Mouse (Mus musculus): ENCODE measurements at regions not wholly inside any gene's neighbourhood (a gene's known extent, or its start where the extent isn't known, plus 50 kb on each side); places are given as distances from the start of the nearest gene placed in this dataset.

DNA sequence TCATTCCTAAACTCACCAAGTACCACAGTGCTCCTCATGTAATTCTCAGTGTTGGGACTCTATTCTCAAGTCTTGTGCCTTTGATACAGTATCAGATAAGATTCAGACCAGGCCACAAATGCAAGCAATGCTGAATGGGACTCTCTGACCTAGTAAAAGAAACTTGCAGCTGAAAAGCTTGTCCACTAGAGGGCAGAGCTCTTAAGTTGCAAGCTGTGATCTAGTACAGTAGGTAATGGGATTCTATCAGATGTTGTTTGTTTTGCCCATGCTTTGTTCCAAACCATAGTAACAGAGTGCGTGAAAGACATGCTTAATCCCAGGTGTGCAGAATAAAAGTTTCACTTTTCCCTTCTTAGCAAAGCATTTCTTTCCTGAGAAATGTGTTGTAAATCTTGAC, 383.2 kb upstream of the Chrm2 start:
- DNase-seq (ENCODE audit: low spot score in 2 of 2), result peak in 1 of 2 experiments; percentile 60

DNA sequence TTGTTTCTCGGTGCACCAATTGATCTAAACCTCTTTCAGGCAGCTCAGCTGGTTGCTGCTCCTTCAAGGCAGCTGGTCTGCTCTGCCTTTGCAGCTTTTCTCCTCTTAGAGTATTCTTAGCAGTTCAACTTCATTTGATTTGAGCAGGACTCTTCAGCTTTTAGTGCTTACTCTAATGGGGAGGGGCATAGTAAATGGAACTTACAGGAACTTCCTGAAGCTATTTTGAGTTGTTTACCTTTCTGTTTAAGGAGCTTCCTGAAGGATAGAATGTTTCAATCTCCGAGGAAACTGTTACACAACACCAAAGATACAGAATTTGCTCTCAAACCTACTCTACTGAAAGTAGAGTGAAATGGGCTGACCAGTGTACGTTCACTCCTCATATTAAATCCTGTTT, 385.8 kb upstream of the Chrm2 start:
- no peak for DNase-seq (ENCODE audit: low spot score in 2 of 2)

- DNase-seq (ENCODE audit: low spot score in 2 of 2), result peak; percentile 39 to 79
These were observed 399.0 kb upstream of the Chrm2 start for GRCm38 (mm10) chr6:35988891-35989290.

DNA sequence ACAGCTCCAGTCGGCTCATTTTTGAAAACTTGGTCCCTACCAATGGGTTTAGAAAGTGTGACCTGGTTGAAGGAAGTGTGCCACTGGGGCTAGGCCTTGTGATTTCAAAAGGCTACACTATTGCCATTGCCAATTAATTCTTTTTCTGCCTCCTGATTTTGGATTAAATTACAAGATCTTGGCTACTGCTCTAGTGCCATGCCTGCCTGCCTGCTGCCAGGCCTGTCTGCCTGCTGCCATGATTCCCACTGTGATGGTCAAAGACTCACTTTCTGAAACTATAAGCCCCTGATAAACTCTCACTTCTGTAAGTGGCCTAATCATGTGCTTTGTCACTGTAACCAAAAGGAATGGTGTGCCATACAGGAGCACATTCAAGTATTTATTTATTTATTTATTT, 400.4 kb upstream of the Mtpn start:
- no peak for DNase-seq (ENCODE audit: low spot score in 2 of 2)

DNA sequence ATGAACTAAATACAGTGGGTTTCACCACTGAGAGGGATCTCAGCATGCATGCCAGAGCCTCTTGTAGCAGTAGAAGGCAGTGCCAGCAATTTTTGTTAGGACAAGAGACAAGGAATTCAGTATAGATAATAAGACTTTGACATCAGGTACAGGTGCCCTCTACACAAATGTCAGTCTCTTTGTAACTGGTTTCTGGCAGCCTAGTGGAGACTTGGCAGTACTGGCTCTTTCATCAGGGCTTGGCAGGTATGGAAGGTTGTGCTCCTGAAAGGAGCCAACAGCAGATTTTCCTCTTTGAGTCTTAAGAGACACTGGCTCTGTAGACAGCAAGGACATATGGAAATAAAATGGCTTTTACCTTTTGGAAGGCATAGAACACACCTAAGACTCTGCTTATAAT, 384.5 kb upstream of the Mtpn start:
- DNase-seq (ENCODE audit: low spot score in 2 of 2), result no peak

- DNase-seq (ENCODE audit: low spot score in 2 of 2), result no peak
These were observed 358.3 kb upstream of the Mtpn start for GRCm38 (mm10) chr6:35897990-35898389.

- DNase-seq (ENCODE audit: low spot score in 2 of 2), result no peak
These were observed 356.0 kb upstream of the Mtpn start for GRCm38 (mm10) chr6:35895692-35896091.

DNA sequence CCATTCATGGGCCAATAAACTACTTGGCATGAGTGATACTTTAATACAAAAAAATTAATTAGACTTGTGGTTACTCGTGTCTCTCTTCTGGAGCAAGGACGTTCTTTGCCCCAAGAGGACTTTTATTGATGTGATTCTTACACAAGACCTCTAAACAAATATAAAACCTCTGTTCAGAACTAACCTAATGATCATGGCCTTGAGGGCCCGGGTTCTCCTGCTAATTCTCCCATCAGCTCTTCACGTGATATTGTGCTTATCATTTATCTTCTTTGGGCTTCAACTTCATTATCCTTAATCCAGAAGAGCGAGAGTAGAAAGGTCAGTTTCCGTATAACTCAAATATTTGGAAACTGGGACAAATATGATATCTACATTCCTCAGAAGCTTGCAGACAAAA, 335.0 kb upstream of the Mtpn start:
- DNase-seq (ENCODE audit: low spot score in 2 of 2), result no peak

DNA sequence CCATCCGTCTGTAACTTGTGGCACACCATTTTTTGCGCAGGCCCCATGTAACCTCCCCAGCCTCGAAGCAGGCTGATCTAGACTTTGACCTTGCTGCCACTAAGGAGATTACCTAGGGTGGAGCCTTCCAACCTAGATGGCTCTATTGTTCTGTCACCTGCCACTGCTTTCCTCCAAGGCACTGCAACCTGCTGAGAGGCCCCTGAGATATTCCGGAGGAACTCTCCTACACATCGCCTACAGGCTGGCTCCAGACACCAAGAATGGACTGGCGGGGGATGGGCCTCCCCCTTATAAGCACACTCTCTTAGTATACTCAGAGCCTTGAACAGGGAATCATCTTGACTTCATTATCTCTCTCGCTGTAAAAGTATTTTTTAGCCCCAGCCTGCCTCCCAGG, 331.7 kb upstream of the Mtpn start:
- no peak for DNase-seq (ENCODE audit: low spot score in 2 of 2)

GRCm38 (mm10) chr6:35864218-35864617, 324.5 kb upstream of the Mtpn start:
- DNase-seq (ENCODE audit: low spot score in 2 of 2), result no peak

GRCm38 (mm10) chr6:35853993-35854392, 314.3 kb upstream of the Mtpn start:
- no peak for DNase-seq (ENCODE audit: low spot score in 2 of 2)

DNA sequence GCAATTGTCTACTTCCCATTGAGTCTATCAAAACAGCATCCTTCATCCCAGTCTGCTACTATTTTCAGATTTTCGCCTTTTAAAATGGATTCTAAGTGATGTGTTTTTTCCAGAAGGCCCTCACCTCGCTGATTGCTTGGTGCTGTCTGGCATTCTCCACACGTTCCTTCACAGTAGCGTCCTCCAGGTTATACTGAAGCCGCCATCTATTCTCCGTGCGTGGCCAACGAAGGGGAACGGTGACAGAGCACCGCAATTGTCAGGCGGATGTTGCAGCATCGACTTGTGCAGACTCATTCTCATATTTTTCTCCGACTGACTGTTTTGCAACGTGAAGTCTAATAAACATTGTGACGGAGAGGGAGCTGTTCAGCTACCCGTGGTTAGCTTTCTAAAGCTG, 277.0 kb upstream of the Mtpn start:
- no peak for DNase-seq (ENCODE audit: low spot score in 2 of 2)

- no peak for DNase-seq (ENCODE audit: low spot score in 2 of 2)
These were observed 274.8 kb upstream of the Mtpn start for GRCm38 (mm10) chr6:35814476-35814875.

DNA sequence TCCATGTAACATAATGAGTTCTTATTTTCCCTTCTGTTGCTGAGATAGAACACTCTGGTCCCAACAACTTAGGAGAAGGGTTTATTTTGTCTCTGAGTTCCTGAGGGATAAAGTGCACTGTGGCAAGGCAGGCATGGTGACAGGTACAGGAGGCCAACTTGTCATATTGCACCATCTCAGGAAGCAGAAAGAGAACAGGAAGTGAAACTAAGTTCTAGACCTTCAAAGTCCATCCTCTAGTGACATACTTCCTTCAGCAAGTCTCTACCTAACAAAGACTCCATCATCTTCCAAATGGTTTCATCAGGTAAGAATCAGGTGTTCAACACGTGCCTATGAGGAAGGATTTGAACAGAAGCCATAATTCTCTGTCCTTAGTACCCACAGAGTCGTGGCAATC, 266.1 kb upstream of the Mtpn start:
- DNase-seq (ENCODE audit: low spot score in 2 of 2), result no peak

- no peak for DNase-seq (ENCODE audit: low spot score in 2 of 2)
These were observed 264.4 kb upstream of the Mtpn start for GRCm38 (mm10) chr6:35804041-35804440.

- DNase-seq (ENCODE audit: low spot score in 2 of 2), result no peak
These were observed 240.0 kb upstream of the Mtpn start for GRCm38 (mm10) chr6:35779706-35780105.

- no peak for DNase-seq (ENCODE audit: low spot score in 2 of 2)
These were observed 231.2 kb upstream of the Mtpn start for GRCm38 (mm10) chr6:35770907-35771306.

DNA sequence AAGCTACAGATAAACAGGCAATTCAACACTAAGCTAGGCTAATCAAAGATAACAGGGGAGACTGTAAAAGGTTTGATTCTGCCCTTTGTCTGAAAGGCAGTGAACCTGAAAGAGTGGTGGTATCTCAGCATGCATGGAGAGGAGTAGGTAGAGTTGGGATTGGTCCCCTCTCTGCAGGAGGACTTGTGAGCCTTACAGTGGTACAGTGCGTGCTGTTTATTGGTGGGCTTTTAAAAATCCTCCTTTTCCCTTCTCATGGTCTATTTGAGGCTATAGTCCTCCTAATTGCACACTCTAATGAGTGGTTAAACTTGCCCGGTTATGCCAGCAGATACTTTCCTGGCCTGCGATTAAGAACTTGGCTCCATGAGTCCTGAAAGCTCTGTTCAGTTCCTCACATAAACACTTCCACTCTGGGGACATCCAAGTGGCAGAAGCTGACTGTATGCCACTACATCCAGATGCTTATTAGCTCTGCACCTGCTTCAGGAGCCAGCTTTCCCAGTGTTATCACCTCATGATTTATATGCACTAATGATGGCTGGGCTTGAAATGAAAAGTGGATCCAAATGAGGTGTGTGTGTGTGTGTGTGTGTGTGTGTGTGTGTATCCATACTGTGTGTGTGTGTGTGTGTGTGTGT, 220.0 kb upstream of the Mtpn start:
- no peak for DNase-seq (ENCODE audit: low spot score in 2 of 2)

DNA sequence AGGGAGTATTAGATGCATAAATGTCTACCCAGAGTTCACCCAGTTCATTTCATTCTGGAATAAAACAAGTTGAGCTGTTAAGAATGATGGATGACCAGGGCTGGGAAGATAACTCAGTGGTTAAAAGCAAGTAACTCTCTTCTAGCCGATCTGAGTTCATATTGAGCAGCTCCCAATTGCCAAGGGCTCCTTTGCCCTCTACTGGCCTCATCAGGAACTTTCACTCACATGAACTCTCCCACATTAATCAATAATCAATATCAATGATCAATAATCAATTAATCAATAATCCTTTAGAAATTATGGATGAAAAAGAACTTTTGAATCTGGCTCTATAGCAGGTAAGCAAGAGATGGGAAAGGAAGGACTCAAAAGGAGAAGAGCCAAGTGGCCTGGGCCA, 206.3 kb upstream of the Mtpn start:
- DNase-seq (ENCODE audit: low spot score in 2 of 2), result no peak

- DNase-seq (ENCODE audit: low spot score in 2 of 2), result peak in 1 of 2 experiments; percentile 3
These were observed 165.9 kb upstream of the Mtpn start for GRCm38 (mm10) chr6:35705587-35705986.

- no peak for DNase-seq (ENCODE audit: low spot score in 2 of 2)
These were observed 127.4 kb upstream of the Mtpn start for GRCm38 (mm10) chr6:35667062-35667461.

- no peak for DNase-seq (ENCODE audit: low spot score in 2 of 2)
These were observed 111.7 kb upstream of the Mtpn start for GRCm38 (mm10) chr6:35651401-35651800.

DNA sequence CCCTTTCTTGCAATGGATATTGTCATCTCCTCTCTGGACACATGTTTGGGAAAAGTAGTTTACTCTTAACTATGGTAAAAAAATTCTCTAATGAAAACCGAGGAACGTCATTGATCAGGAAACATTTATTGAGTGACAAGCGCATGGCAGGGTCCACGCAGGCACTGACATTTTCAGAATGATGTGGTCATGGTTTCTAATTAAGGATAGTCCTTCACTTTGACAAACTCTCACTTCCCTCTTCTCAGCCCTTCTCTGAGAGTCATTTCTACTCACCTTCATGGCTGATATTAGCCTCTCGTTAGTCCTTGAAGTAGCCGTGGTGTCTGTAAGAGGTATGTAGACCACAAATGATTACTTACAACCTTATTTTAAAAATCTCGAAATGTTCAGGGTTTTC, 105.5 kb upstream of the Mtpn start:
- no peak for DNase-seq (ENCODE audit: low spot score in 2 of 2)

GRCm38 (mm10) chr6:35640672-35641071, 101.0 kb upstream of the Mtpn start:
- no peak for DNase-seq (ENCODE audit: low spot score in 2 of 2)

Measured in layer of hippocampus, adult 18-20 months (tissue).